Mouse (Mus musculus) urinary bladder, adult 2 months (tissue): ENCODE measurements around the gene Btbd2. TPM values are rescaled to one million over a fixed set of nuclear protein-coding genes. Genes with fewer than 3 reads are reported as not detected.
A peak's percentile ranks its signal among the peaks of the same experiment; 100 is the strongest.
"Not testable (repeated sequence)": the region's sequence is repeated elsewhere in the genome, so short reads cannot be mapped to it uniquely, and the experiment has no call there.

ENCODE experiments used
- DNase-seq: peaks from one replicate; pipeline ENCODE4 v3.0.0; 2022; ENCODE audit warnings: low spot score
- polyA plus RNA-seq: library from polyadenylated mRNA; depleted of rRNA; stranded (reverse); fragments of >200 nt; gene quantifications from 2 replicates; pipeline ENCODE4 v1.2.3, GENCODE M21; 2012

Btbd2 gene
- polyA plus RNA-seq, 1 experiment = 36.5 TPM

DNA sequence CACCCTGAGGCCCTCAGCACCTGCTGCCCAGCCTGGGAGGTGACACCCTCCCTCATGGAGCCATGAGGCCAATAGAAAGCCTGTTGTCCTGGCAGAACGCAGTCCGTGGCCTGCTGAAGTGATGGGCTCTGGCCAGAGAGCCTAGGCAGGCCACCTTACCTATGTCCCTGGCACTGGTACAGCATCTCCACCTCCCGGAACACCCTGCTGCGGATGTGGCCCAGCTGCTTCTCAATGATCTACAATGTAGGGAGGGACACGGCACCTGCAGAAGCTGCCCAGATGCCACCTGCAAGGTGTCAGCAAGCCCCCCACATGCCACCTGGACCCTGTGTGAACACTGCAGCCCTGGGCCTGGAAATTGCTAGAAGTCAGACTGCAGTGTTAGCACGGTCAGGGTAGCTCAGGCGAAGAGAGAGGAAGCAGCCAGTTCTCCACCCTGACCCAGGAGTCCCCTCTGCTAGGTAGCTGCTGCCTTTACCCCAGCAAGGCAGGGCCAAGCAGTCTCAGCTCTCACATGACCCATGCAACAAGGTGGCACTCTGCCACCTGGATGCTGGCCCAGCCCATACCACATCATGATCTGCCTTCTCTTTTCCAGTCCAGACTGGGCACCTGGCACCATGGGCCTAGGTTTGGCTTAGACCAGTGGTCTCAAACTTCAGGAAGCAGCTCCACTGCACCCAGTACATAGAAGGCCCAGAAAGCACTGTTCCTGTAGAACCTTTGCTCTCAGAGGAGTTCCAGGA lies 13.0 kb upstream of the Btbd2 start:
- no peak for DNase-seq

GRCm38 (mm10) chr10:80669018-80669417 lies 12.1 kb upstream of the Btbd2 start:
- no peak for DNase-seq

DNA sequence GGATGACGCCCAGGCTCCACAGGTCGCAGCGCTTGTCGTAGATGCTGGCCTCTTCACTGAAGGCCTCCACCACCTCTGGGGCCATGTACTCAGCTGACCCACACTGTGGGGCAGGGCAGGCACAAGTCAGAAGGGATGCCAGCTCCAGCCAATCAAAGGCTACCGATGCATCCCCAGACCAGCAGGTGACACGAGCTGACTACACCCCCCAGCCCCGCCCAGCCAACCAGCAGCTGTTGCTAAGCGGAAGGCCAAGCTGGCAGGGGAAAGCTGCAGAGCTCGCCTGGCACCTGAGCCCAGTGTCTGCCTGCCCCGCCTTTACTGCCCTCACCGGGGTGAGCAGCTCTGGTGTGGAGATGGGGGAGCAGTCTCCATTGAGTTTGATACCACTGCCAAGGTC lies 11.7 kb upstream of the Btbd2 start:
- DNase-seq = no peak

- no peak for DNase-seq
Measured at GRCm38 (mm10) chr10:80666837-80667412, 10.1 kb upstream of the Btbd2 start.

DNA sequence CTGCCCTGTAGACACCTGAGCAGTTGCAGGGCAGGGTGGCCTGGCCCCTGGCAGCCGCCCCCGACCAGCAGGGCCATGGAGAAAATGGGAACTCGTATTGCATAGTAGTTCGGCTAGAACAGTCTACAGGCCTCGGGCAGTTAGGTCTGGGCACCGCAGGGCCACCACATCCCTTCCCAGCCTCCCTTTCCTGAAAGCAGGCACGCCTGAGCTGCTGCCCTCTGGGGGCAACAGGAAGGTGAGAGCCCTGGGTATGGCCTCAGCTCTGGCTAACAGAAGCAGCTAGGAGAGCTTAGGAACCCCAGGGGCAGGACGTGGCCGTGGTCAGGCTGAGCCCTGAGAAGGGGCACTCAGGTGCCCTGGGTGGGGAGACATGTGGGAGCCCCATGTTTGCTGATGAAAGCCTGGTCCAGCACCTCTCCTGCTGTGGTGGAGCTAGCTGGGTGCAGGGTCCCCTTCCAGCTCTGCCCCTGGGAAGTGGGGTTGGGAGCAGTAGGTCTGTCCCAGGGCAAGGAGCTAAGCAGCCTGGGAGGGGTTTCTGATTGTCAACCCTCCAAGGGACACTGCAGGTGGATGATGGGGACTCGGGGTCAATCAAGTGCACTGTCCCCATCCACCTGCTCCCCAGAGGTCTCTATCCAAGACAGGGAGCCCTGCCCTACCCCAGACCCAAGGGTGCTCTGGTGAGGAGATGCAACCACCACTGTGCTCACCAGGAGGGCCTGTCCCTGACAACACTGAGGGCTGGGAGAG lies 9.3 kb upstream of the Btbd2 start:
- no peak for DNase-seq

DNA sequence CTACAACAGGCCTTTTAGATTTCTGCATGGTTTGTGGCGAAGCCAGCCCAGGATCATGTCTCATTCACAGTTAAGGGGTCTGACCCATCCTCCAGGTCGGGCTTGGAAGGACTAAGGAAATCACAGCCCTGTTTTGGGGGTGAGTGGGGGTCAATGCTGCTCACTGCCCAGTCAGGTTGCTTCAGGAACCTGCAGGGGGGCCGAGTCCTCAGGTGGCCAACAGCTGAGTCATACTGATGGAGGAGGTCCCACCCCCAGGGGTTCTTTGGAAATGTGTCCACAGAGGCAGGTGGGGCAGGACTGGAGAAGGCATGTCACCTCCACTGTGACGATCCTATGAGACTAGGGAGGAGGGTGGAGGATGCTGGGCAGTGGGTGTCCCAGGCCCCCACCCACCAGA lies 8.6 kb upstream of the Btbd2 start:
- no peak for DNase-seq

DNA sequence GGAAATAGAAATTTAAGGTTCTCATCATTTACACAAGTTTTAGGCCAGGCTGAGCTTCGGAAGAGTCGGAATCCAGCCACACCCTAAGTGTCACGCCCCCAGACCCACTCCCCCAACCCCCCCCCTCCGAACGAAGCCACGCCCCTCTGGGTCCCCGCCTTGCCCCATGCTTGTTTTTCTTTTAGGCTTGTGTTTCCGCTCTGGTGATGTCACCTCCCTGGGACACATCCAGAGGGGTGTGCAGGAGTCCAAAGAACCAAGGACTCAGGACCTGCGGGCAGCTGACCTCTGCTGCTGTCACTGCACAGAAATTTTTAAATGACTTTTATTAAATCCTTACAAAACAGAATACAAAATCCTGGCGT lies 8.1 kb upstream of the Btbd2 start:
- no peak for DNase-seq

DNA sequence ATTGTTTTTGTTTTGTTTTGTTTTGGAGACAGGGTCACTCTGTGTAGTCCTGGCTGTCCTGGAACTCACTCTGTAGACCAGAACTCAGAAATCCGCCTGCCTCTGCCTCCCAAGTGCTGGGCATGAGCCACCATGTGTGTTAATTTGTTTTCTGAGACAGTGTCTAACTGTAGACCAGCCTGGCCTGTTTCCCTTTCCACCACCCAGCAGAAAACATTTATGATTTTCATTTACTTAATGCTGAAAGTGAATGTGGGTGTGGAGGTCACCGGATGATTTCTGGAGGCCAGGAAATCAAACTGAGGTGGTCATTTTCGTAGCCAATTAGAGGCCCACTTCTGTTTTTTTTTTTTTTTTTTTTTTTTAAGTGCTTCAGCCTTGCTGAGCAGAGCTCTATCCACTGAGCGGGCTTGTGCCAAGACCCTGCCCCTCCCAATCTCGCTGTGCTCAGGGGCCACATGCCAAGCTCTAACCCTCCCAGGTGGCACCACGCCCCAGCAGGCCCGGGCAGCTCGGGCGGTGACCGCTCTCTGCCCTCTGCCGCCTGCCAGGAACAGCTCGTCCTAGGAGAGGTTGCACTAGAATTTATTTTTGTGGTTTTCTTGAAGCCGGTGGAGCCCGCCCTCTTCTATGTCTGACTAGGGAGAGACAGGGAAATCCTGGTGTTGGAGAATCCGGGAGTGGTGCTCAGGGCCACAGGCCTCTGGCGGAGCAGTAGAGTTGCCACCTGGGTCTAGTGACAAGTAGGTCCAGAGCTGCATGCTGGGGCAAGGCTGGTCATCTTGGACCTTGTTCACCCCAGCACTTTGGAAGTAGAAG lies 7.5 kb upstream of the Btbd2 start:
- peak; percentile 90 for DNase-seq

DNA sequence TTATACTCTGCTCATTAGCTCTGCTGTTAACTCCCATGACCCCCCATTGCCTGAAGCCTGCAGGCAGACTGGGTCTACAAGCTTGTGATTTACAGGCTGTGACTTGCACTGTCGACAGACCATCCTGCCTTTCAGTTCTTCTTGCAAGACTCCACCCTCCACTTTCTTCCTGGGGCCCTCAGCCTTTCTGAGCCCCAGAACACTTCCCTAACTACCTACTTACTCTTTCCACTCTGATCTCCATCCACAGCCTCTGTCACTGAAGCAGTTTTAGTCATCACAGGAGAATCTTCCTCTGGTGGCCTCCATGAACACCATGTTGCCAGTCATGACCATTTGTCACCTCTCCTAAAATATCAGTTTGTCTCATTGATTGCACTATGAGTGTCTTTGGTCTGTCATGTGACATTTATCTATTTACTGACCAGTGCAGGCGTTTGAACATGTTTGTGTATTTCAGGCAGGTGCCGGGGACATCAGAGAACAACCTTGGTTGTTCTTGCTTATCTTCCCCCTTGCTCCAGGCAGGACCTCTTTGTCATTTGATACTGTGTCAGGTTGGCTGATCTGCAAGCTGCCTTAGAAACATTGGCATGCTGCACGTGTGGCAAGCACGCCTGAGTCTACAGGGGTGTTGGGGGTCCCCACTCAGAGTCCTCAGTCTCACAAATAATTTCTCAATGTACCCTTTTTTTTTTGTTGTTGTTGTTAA lies 6.8 kb upstream of the Btbd2 start:
- no peak for DNase-seq

DNA sequence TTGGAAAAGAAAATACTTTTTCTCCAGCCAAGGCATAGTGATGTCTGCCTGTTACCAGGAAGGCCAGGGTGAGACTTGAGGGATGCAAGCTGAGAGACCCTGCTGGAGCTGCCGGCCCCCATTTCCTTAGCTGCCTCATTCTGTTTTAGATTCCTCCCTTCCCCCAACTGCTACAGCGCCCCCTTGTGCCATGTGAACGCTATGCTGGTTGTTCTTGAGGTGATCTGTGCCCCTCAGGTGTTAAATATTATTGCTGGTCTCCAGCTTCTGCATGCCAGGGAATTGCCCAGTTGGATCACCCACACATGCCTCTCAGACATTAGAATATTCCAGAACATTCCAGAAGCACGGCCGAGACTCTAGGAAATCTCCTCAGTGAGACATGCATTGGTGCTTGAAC lies 4.3 kb upstream of the Btbd2 start:
- DNase-seq = no peak

- DNase-seq = no peak
Measured at GRCm38 (mm10) chr10:80659213-80659612, 2.3 kb upstream of the Btbd2 start.

- no peak for DNase-seq
Measured at GRCm38 (mm10) chr10:80658841-80659202, 2.0 kb upstream of the Btbd2 start.

DNA sequence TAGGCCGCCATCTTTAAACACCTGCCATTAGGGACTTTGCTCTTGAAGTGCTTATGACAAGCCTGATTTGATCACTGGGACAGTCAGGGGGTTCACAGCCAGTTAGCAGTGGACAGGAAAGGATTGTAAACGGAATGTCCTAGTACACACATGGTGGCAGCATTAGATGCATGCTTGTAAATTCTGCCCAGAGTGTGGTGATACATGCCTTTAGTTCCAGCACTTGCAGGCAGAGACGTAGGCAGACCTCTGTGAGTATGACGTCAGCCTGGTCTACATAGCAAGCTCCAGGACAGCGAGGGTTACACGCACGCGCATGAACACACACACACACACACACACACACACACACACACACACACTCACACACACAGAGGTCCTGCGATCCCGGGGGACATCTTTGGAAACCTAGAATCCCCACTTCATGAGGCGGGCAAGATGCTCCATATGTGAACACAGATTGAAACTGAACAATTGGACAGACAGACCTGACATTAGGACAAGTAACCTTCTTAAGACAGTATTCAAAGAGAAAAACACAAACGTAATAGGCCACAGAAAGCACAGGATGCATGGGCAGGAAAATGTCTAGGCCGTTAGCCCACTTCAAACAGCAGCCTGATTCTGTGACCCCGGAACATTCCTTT lies 1.4 kb upstream of the Btbd2 start:
- DNase-seq = no peak

GRCm38 (mm10) chr10:80656130-80656862 lies 575 bp downstream of the Btbd2 start:
- peak; percentile 81 for DNase-seq

GRCm38 (mm10) chr10:80655406-80656129 lies 1.3 kb downstream of the Btbd2 start:
- no peak for DNase-seq

- DNase-seq = no peak
Measured at GRCm38 (mm10) chr10:80654866-80655265, 2.0 kb downstream of the Btbd2 start.

DNA sequence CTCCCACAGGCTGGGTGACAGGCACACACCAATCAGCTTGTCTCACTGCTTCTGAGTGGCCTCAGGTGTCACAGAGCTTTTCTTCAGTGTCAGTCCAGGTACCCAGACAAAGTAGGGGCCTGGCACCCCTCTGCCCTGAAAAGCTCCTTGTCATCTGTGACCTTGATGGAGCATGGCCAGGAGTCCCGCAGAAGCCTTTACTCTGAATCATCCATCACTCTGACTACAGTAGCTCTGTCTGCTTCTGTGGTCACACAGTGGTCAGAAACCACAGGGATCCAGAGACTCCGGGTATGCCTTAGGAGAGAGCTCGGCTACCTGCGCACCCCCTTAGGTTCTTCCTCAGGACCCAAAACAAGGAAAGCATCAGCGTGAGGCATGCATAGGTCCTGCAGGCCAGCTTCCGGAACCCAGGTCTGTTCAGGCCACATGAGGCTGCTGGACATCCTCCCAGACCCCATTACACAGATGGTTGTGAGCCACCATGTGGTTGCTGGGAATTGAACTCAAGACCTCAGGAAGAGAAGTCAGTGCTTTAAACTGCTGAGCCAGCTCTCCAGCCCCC lies 3.6 kb downstream of the Btbd2 start:
- no peak for DNase-seq

GRCm38 (mm10) chr10:80650392-80650791 lies 6.5 kb downstream of the Btbd2 start:
- no peak for DNase-seq

GRCm38 (mm10) chr10:80649910-80650309 lies 7.0 kb downstream of the Btbd2 start:
- DNase-seq = not testable (repeated sequence)
